In genomic region chr4:152477106-152477465, GRCm38 (mm10) we compare ENCODE assay signal across 8 mouse cellular contexts. TPM values are rescaled to one million over a fixed set of nuclear protein-coding genes. Genes with fewer than 3 reads are reported as not detected.
DNase-seq lines count a peak whose midpoint lies in the region; ATAC-seq and TF ChIP-seq lines count a peak whose summit lies in the region.

No protein-coding gene starts in this region.

- peak; percentile 12; the same call in 1 of the 2 replicates for ATAC-seq in embryonic facial prominence, embryonic 12.5 days (ENCODE audit: insufficient number of reproducible peaks, insufficient read depth, low FRiP score, low TSS enrichment)
- ATAC-seq in hindbrain, embryonic 16.5 days: no peak
- no peak; the same call in 1 of the 2 replicates for ATAC-seq in midbrain, embryonic 16.5 days

- H3K27me3 ChIP-seq in embryonic facial prominence, embryonic 12.5 days: peaks cover 18% of the 10 kb centered on the region
- no peaks in the 10 kb centered on the region for H3K27me3 ChIP-seq in hindbrain, embryonic 16.5 days (replicated peaks; ENCODE audit: control insufficient read depth, insufficient read depth, low read length)
- H3K27me3 ChIP-seq in midbrain, embryonic 16.5 days (ENCODE audit: control insufficient read depth, insufficient read depth, low read depth, low read length): no peaks in the 10 kb centered on the region

- peak overlapping the region; percentile 71 for H3K4me2 ChIP-seq in embryonic facial prominence, embryonic 12.5 days (replicated peaks)
- peak overlapping the region; percentile 86 for H3K4me2 ChIP-seq in hindbrain, embryonic 16.5 days (ENCODE audit: low read length)
- H3K4me2 ChIP-seq in midbrain, embryonic 16.5 days (ENCODE audit: low read length): peak overlapping the region; percentile 90

- under 1% methylated on average over 13 of the region's 21 CpGs for whole genome bisulfite sequencing in embryonic facial prominence, embryonic 12.5 days
- WGBS in hindbrain, embryonic 16.5 days: under 1% methylated on average over 20 of the region's 21 CpGs
- 0% methylated on average over 18 of the region's 21 CpGs for WGBS in midbrain, embryonic 16.5 days

- no peak for DNase-seq in layer of hippocampus, adult 2 months (ENCODE audit: low spot score in 2 of 2)
- DNase-seq in layer of hippocampus, postnatal 10 days (ENCODE audit: low spot score in 2 of 2): no peak
- no peak for DNase-seq in left cerebral cortex, adult 11 months (ENCODE audit: low spot score)
- DNase-seq in adrenal gland, adult (ENCODE audit: inconsistent age in 2 of 2, low spot score in 1 of 2): no peak
- DNase-seq in embryo, embryonic 10 days (ENCODE audit: low spot score): no peak

- peak overlapping the region; percentile 38 for H3K9ac ChIP-seq in embryonic facial prominence, embryonic 12.5 days
- peak overlapping the region; percentile 74 for H3K9ac ChIP-seq in hindbrain, embryonic 16.5 days (ENCODE audit: low read depth, low read length)
- peak overlapping the region; percentile 95 for H3K9ac ChIP-seq in midbrain, embryonic 16.5 days (ENCODE audit: low read depth, low read length)

- peak overlapping the region; percentile 69 for H3K4me3 ChIP-seq in layer of hippocampus, adult 2 months
- peak overlapping the region; percentile 79 for H3K4me3 ChIP-seq in embryonic facial prominence, embryonic 12.5 days
- H3K4me3 ChIP-seq in hindbrain, embryonic 16.5 days (ENCODE audit: low read length): peak overlapping the region; percentile 80
- H3K4me3 ChIP-seq in midbrain, embryonic 16.5 days (ENCODE audit: low read depth, low read length): peak overlapping the region; percentile 75

- TF ChIP-seq CTCF in layer of hippocampus, adult 2 months (conservative IDR thresholded peaks at IDR 0.05): no peak

- peaks cover 14% of the 10 kb centered on the region for H3K4me1 ChIP-seq in embryonic facial prominence, embryonic 12.5 days
- H3K4me1 ChIP-seq in hindbrain, embryonic 16.5 days (ENCODE audit: control insufficient read depth, insufficient read depth, low read depth, low read length): peaks cover 20% of the 10 kb centered on the region
- H3K4me1 ChIP-seq in midbrain, embryonic 16.5 days (ENCODE audit: control insufficient read depth, insufficient read depth, low read length): peaks cover 19% of the 10 kb centered on the region

- no peaks in the 10 kb centered on the region for H3K36me3 ChIP-seq in embryonic facial prominence, embryonic 12.5 days
- 0 out of 2 replicates have a peak, but pooled peaks cover 4% of the 10 kb centered on the region for H3K36me3 ChIP-seq in hindbrain, embryonic 16.5 days (ENCODE audit: control insufficient read depth, insufficient read depth, low read length)
- H3K36me3 ChIP-seq in midbrain, embryonic 16.5 days (ENCODE audit: control insufficient read depth, insufficient read depth, low read length): no peaks in the 10 kb centered on the region; the same call in 1 of the 2 replicates

- peaks cover 9% of the 10 kb centered on the region; the same call in 1 of the 2 replicates for H3K9me3 ChIP-seq in embryonic facial prominence, embryonic 12.5 days
- H3K9me3 ChIP-seq in hindbrain, embryonic 16.5 days (ENCODE audit: control insufficient read depth, low read length): no peaks in the 10 kb centered on the region; the same call in none of the 2 replicates
- H3K9me3 ChIP-seq in midbrain, embryonic 16.5 days (replicated peaks; ENCODE audit: control insufficient read depth, low read length, poor library complexity, severe bottlenecking): no peaks in the 10 kb centered on the region

- H3K27ac ChIP-seq in layer of hippocampus, adult 2 months: peak overlapping the region; percentile 97
- H3K27ac ChIP-seq in embryonic facial prominence, embryonic 12.5 days: no peak overlapping the region
- H3K27ac ChIP-seq in hindbrain, embryonic 16.5 days (ENCODE audit: low read depth, low read length): peak overlapping the region; percentile 76
- H3K27ac ChIP-seq in midbrain, embryonic 16.5 days (ENCODE audit: low read length): peak overlapping the region; percentile 47; the same call in 1 of the 2 replicates

RNA-seq across cellular contexts. Expression of gene Nphp4, which starts 0.6 kb away (rescaled TPM):
- 10 to 100 TPM; 28.3 to 29.7 TPM for total RNA-seq in layer of hippocampus, adult 2 months (2021)
- 10 to 100 TPM; 21.3 to 22.4 TPM for total RNA-seq in layer of hippocampus, postnatal 10 days (2021)
- 4.2 TPM in 2 replicates for polyA plus RNA-seq in embryonic facial prominence, embryonic 12.5 days (2016; fragmentation: Nextera tagmentation; extraction: Ambion mirVana)
- 5.5 and 6.2 TPM in 2 replicates for polyA plus RNA-seq in hindbrain, embryonic 16.5 days (2015; fragmentation: Nextera tagmentation; extraction: Ambion mirVana)
- polyA plus RNA-seq in midbrain, embryonic 16.5 days (2015; fragmentation: Nextera tagmentation; extraction: Ambion mirVana): 5.7 and 6.4 TPM in 2 replicates

RNA-seq across cellular contexts. Expression of gene Kcnab2, which starts 0.6 kb away (rescaled TPM):
- total RNA-seq in layer of hippocampus, adult 2 months (2021): 100 to 1,000 TPM; 740 to 785 TPM
- 100 to 1,000 TPM; 233 to 258 TPM for total RNA-seq in layer of hippocampus, postnatal 10 days (2021)
- polyA plus RNA-seq in embryonic facial prominence, embryonic 12.5 days (2016; fragmentation: Nextera tagmentation; extraction: Ambion mirVana): 12.4 and 15.6 TPM in 2 replicates
- 33.2 and 33.5 TPM in 2 replicates for polyA plus RNA-seq in hindbrain, embryonic 16.5 days (2015; fragmentation: Nextera tagmentation; extraction: Ambion mirVana)
- polyA plus RNA-seq in midbrain, embryonic 16.5 days (2015; fragmentation: Nextera tagmentation; extraction: Ambion mirVana): 23.6 and 29.8 TPM in 2 replicates

Comparison
In these comparisons a context has a peak if more than half of its experiments do, and no peak if none do; other contexts are left out.
1. H3K9ac ChIP-seq: peak in every context shown above with its lines; median percentile 95 in midbrain, embryonic 16.5 days; 74 in hindbrain, embryonic 16.5 days; 38 in embryonic facial prominence, embryonic 12.5 days.